Mouse (Mus musculus) small intestine, adult 2 months (tissue): Measurements from ENCODE around the gene Trim3. TPM values are rescaled to one million over a fixed set of nuclear protein-coding genes. Genes with fewer than 3 reads are reported as not detected.
A peak's percentile ranks its signal among the peaks of the same experiment; 100 is the strongest.

Source experiments
- H3K27ac ChIP-seq: fragments of 200-500 bp; 2 replicates; pipeline ENCODE4 v1.5.1; 2012; ENCODE audit warnings: low read depth, low read length, control low read depth, inconsistent platforms; ENCODE audit not compliant: insufficient read depth
- H3K27me3 ChIP-seq: fragments of 200-500 bp; 2 replicates; pipeline ENCODE4 v1.6.1; 2012; ENCODE audit warnings: mild to moderate bottlenecking, moderate library complexity, low read length, inconsistent platforms; ENCODE audit not compliant: control insufficient read depth, insufficient read depth
- H3K36me3 ChIP-seq: fragments of 200-500 bp; 2 replicates; pipeline ENCODE4 v1.6.1; 2012; ENCODE audit warnings: mild to moderate bottlenecking, low read length, control low read depth, inconsistent platforms; ENCODE audit not compliant: control insufficient read depth, insufficient read depth
- H3K4me1 ChIP-seq: fragments of 200-500 bp; 2 replicates; pipeline ENCODE4 v1.6.1; 2012; ENCODE audit warnings: low read length, inconsistent platforms, mixed read lengths; ENCODE audit not compliant: control insufficient read depth, insufficient read depth, insufficient read length
- H3K4me3 ChIP-seq: fragments of 200-500 bp; 2 replicates; pipeline ENCODE4 v1.5.1; 2012; ENCODE audit warnings: low read depth, mild to moderate bottlenecking, control low read depth, inconsistent platforms, low read length, moderate library complexity
- CTCF ChIP-seq: fragments of 200-500 bp; IDR thresholded peaks from 2 replicates; pipeline ENCODE4 v1.5.1; 2012; ENCODE audit warnings: low read depth, mild to moderate bottlenecking, control low read depth, inconsistent platforms, low read length, moderate library complexity, mixed read lengths; ENCODE audit not compliant: insufficient replicate concordance, insufficient read length; ENCODE audit errors: extremely low read depth
- POLR2A ChIP-seq: fragments of 200-500 bp; IDR thresholded peaks from 2 replicates; pipeline ENCODE4 v1.6.1; 2012; ENCODE audit warnings: low read depth, mild to moderate bottlenecking, control low read depth, inconsistent platforms, low read length, moderate library complexity
- WGBS: fragments of 180-500 bp; shearing (Covaris S2); methylation state at CpG from one replicate; pipeline ENCODE4 v1.1.7; 2018; 5-methylcytosine and 5-hydroxymethylcytosine counted together
- polyA plus RNA-seq: library from polyadenylated mRNA; depleted of rRNA; stranded (reverse); fragments of >200 nt; gene quantifications from 2 replicates; pipeline ENCODE4 v1.2.3, GENCODE M21; 2012; rRNA removed

The Trim3 gene
- polyA plus RNA-seq: 13.3 and 15.5 TPM in 2 replicates

GRCm38 (mm10) chr7:105633127-105633800 lies at the start of gene Trim3:
Trim3 (minus strand) TSS chr7:105633571.
- peak within 1 kb of the TSS; percentile 39 for H3K27ac ChIP-seq
- H3K27me3 ChIP-seq: no peaks in the 10 kb centered on the region; the same call in 1 of the 2 replicates
- TF ChIP-seq POLR2A: no peak
- TF ChIP-seq CTCF: no peak
- peaks cover 12% of the 10 kb centered on the region for H3K36me3 ChIP-seq
- peaks cover 2% of the 10 kb centered on the region; the same call in 1 of the 2 replicates for H3K4me1 ChIP-seq
- under 1% methylated on average over 70 of the region's 71 CpGs for WGBS
- H3K4me3 ChIP-seq: peak within 1 kb of the TSS; percentile 93

DNA sequence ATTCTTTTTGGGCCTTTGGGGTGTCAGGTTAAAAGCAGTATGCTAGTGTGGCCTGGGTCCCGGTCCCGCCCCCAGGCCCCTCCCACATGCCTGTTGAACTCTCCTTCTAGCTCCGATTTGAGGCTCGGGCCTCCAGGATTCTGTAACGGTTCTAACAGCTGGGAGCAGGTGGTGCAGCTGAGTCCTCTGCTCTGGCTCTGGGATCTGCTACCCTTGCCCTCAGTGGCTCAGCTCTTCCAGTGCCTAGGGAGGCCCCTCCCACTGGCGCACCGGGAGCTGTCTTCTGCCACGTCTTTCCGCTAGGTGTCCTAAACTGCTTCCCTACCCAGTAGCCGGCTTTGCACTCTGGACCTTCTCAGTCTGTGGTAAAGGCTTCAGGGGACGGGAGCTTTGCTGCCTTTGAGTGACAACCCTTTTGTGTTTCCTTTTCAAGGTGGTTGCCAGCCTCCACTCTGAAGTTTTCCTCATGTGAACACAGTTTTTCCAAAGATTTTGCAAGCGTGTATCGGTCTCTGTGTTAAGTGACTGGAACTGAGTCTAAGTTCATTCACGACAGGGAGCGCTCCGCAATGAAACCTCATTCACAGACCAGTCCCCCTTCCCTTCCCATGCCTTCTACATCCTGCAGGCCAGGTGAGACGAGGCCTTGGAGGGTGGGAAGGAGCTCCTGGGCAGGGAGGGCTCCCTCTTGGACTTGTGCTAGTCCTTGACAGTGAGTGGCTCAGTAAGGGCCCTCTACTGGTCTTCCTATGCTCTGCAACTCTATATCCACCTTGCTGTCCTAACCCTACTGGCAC lies 17.5 kb upstream of the Trim3 start, which contains the start of gene Dnhd1:
Gene Dnhd1 (plus strand): TSS at position 189 of the 797 bp plus-strand sequence.
- H3K36me3 ChIP-seq: no peaks in the 10 kb centered on the region; the same call in 1 of the 2 replicates
- peak within 1 kb of the TSS; percentile 76 for H3K4me3 ChIP-seq
- H3K27ac ChIP-seq: peak within 1 kb of the TSS; percentile 60
- TF ChIP-seq POLR2A: peak; percentile 33; the same call in 1 of the 2 replicates
- TF ChIP-seq CTCF: peak; percentile 57; the same call in 1 of the 2 replicates
- 3% methylated on average over 17 of the region's 17 CpGs for WGBS
- H3K27me3 ChIP-seq: no peaks in the 10 kb centered on the region
- H3K4me1 ChIP-seq: peaks cover 3% of the 10 kb centered on the region; the same call in 1 of the 2 replicates

DNA sequence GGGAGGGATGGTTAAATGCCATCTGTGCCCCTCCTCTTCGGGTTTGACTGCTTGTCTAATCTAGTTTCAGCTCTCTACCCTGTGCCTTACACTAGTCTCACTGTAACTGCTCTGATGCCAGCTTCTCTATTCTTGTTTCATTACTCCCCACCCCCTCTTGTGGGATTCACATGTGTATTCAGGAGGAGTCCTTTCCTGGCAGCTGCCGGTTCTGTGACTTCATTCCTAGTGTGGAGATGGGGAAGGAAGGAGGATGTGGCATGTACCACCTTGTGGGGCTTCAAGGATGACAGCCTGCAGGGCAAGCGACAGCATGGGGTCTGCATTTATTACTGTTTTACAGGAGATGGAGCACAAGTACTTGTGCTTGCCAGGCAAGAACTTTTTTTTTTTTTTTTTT lies 8.6 kb upstream of the Trim3 start:
- Histone ChIP-seq H3K4me3 (no peak overlapping the region), H3K4me1 (peaks cover 9% of the 10 kb centered on the region), H3K36me3 (peaks cover 11% of the 10 kb centered on the region), H3K27ac (no peak overlapping the region), H3K27me3 (no peaks in the 10 kb centered on the region)
- no peak for TF ChIP-seq CTCF
- TF ChIP-seq POLR2A: no peak
- 62% methylated on average over 3 of the region's 3 CpGs for WGBS

- no peaks in the 10 kb centered on the region for H3K27me3 ChIP-seq
- H3K36me3 ChIP-seq: peaks cover 13% of the 10 kb centered on the region
- TF ChIP-seq CTCF (no peak), POLR2A (no peak)
- peaks cover 9% of the 10 kb centered on the region for H3K4me1 ChIP-seq
- under 1% methylated on average over 18 of the region's 18 CpGs for WGBS
- peak overlapping the region; percentile 87 for H3K27ac ChIP-seq
- H3K4me3 ChIP-seq: peak overlapping the region; percentile 93
Observed at GRCm38 (mm10) chr7:105640894-105641255, 7.5 kb upstream of the Trim3 start.

- Histone ChIP-seq H3K4me3 (peak within 1 kb of the TSS; percentile 93), H3K27ac (peak within 1 kb of the TSS; percentile 87), H3K4me1 (peaks cover 9% of the 10 kb centered on the region), H3K27me3 (no peaks in the 10 kb centered on the region), H3K36me3 (peaks cover 13% of the 10 kb centered on the region)
- TF ChIP-seq POLR2A (0 out of 2 replicates have a peak, but pooled peaks have one; percentile 63), CTCF (no peak)
- WGBS: under 1% methylated on average over 45 of the region's 45 CpGs
Observed at GRCm38 (mm10) chr7:105640233-105640893, 7.0 kb upstream of the Trim3 start, which contains the start of the genes Arfip2 and Gm45799. Arfip2 (minus strand) TSS chr7:105640416. Gm45799 (plus strand) TSS chr7:105640552.

GRCm38 (mm10) chr7:105639756-105640155 lies 6.4 kb upstream of the Trim3 start, which contains the start of gene Timm10b:
Timm10b (plus strand) TSS chr7:105640056.
- peak within 1 kb of the TSS; percentile 87 for H3K27ac ChIP-seq
- TF ChIP-seq POLR2A (no peak), CTCF (no peak)
- WGBS: 2% methylated on average over 2 of the region's 2 CpGs

GRCm38 (mm10) chr7:105639304-105639703 lies 5.9 kb upstream of the Trim3 start:
- Histone ChIP-seq H3K4me3 (peak overlapping the region; percentile 6; the same call in 1 of the 2 replicates), H3K4me1 (peaks cover 9% of the 10 kb centered on the region), H3K27ac (no peak overlapping the region), H3K36me3 (peaks cover 13% of the 10 kb centered on the region), H3K27me3 (no peaks in the 10 kb centered on the region)
- 54% methylated on average over 9 of the region's 9 CpGs for WGBS
- TF ChIP-seq POLR2A (no peak), CTCF (no peak)

More at GRCm38 (mm10) chr7:105639756-105640155, 6.4 kb upstream of the Trim3 start, which contains the start of gene Timm10b:
- Histone ChIP-seq H3K4me1 (peaks cover 9% of the 10 kb centered on the region), H3K4me3 (peak within 1 kb of the TSS; percentile 93), H3K36me3 (peaks cover 13% of the 10 kb centered on the region), H3K27me3 (no peaks in the 10 kb centered on the region)
